Mouse (Mus musculus): ENCODE measurements around the gene Hmcn1.

Gene Hmcn1

DNA sequence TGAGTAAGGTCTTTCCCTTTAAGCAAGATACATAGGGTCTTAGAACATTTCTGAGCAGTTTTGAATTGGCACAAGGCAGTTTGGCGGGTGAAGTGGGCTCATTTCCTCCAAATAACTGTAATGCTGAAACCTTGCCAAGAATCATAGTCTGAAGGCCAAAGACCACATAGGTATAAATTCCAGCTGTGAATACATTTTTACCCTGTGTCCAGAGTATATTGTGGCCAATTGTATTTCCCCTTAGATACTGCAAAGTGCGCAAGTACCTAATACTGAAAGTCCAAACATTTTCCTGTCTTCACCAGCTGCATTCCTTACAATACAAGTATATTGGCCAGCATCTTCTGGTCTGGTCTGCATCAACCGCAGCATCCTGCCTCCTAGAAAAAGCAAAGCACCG is 312.9 kb downstream of the Hmcn1 start:
- no peak for DNase-seq (ENCODE audit: low read depth, low spot score)

DNA sequence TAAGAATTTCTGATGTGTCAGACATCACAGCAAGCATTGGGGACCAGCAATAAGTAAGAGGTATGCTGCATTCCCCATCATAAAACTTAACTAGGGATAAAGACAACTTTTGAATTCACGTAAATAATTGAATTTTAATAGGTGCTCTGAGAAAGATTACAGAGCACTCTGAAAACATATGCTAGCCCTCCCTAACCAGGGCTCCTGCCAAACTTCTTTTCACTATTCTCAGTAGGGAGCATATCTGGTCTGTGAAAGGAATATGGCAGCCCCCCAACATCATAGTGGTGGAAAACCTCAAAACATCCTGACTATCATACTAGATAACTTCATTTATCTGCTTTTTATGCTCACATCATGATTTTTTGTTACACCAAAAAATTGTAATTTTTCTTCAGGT is 347.9 kb downstream of the Hmcn1 start:
- DNase-seq (ENCODE audit: low read depth, low spot score): no peak

DNA sequence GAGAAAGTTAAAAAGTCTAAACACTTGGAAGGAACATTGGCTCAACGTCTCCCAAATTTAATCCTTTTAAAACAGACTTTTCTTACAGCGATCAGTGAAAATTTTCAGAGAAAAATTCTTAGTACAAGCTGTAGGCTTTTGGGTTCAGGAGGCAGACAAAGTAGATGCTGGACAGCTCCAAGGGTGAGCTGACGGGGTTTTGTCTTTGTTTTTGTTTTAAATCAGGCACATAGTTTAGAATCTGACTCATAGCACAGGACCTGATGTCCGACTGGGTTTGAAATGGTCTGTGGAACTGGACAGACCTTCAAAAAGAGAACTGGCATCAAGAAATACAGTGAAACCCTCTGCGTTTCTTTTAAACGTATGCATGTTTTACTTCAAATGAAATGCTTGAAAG is 353.7 kb downstream of the Hmcn1 start:
- no peak for DNase-seq (ENCODE audit: low read depth, low spot score)

DNA sequence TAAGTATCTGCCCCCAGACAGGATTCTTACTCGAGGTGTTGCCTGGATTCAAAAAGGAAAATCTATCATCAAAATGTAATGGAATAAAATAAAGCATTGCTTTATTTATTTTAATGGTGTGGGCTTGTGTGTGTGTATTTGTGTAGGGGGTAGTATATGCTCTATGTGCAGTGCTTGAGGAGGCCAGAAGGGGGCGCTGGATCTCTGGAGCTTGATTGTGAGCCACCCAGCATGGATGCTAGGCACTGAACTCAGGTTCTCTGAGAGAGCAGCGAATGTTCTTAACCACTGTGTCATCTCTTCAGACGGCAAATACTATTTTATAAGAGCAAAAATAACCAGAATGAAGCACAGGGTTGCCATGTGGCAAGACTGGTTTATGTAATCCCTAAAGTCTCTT is 360.7 kb downstream of the Hmcn1 start:
- no peak for DNase-seq (ENCODE audit: low read depth, low spot score)

DNA sequence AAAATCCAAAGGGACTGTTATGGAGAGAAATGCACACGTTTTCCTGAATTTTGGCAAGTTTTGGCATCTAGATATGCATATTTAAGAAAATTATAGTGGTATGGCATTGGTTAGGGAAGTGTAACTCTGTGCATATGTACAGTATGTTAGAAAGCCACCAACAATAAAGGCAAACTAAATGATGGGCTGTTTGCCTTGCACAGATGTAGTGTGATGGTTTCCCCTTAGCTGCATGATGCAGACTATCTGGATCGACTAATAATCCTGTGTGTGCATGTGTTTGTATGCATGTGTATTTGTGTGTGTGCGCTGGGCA is 361.4 kb downstream of the Hmcn1 start:
- DNase-seq (ENCODE audit: low read depth, low spot score): no peak

DNA sequence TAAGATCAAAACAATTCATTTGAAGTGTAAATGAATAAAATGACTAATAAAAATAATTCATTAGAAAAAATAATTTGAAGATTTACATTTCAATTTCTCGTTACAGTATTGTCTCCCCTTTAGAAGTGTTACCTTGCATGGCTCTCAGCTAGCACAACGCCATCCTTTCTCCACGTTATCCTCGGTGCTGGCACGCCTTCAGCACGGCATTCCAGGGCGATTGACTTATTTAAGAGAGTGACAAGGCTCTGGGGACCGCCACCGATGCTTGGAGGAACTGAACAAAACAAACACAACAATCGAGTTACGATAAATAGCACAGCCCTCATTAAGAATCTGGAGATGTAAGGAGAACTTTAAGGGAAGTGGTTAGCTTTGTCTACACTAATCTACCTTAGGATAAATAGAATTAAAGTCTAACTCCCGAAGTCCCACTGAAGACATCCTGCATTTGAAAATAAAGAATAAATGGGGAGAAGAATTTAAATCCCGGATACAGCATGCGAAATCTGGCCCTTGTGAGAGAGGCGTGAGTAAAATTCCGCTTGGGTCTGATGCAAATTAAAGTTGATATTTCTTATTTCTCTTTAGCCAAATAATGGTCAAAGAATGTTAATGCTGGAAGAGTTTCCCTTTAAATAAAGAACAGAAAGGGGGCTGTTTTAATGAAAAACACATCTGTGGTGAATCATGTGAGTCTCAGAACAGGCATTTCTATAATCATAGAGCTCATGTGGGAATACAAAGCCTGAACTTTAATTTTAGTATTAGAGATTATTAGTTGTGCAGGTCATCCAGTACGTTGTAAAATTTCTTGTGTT is 362.0 kb downstream of the Hmcn1 start:
- no peak for DNase-seq (ENCODE audit: low read depth, low spot score)

DNA sequence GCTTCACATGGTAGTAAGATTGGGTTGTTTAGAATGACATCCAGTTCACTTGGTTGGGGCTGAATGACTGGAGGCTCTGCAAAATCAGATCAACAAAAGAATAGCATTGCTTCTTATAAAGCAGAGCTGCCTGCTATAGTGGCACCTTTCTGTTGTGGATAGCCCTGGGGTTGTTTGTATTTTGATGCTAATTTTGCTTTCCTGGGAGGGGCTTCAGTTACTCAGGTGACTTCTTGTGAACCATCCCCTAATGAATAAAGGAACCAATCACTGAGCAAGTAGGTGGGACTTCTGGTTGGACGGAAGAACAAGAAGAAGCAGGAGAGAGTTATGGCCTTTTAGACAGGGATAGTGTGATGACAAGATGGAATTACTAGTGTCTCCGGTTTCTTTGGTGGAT is 370.0 kb downstream of the Hmcn1 start:
- no peak for DNase-seq (ENCODE audit: low read depth, low spot score)

DNA sequence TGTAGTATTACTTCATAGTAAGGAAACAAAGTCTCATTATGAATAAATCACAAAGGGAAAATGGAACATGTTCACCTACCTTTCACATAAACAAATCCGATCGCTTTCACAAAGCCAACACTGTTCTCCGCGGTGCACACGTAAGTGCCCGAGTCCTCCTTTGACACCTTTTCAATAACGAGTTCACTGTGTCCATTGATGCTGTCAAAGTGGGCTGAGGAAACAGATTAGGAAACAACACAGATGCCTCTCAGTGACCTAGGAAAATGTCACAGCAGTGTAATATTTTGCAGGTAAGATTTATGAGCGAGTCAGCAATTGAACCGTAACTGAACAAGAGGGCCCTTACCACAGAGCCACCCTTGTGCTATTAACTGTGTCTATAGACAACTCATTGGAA is 382.7 kb downstream of the Hmcn1 start:
- no peak for DNase-seq (ENCODE audit: low read depth, low spot score)

DNA sequence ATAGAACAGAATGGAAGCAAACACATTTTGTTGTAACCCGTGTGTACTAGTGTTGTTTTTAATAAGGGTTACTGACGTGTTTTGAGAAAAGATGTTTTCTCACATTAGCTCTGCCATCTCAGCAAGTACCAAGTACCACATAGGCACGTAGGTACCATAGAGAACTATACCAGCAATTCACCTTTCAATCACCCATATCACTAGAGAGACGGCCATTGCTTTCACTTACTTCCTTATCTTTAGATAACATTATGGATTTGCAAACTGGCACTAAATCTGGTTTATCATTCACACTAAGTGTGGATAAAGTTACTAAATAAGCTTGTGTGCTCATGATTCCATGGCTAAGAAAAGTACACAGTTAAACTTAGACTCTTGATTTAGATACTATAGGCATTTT is 387.1 kb downstream of the Hmcn1 start:
- DNase-seq (ENCODE audit: low read depth, low spot score): no peak

DNA sequence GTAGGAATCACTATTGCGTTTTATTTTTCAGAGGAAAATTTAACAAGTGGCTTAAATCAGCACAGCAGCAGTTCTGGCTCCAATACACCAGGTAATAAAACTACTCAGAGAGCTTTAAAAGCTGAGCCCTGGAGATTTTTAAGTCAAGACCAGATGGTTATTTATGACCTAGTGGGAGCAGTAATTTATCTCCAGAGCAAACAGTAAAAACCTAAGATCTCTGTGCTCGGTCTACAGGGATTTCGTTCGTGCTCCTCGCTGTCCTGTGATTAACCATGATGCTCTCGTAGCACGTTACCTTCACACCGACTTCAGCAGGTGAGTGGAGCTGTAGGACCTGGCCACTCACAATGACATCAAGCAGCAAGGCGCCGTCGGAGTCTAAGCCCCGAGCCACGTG is 399.6 kb downstream of the Hmcn1 start:
- DNase-seq (ENCODE audit: low read depth, low spot score): no peak

DNA sequence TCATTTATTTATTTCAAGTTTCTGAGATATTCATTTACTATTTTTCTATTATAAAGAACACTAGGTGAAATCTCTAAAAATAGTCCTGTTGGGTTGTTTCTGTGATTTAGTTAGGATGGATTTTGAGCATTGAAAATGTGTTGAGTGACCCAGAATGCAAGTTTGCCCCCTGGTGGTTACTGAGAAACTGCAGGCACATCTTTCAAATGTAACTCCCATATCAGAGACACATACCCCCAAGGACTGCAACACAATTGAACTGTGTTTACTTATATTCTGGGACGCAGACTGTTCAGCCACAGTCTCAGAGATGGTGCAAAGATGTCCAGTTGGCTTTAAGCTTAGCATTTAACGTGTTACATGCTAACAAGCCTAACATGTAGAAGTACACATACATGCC is 402.0 kb downstream of the Hmcn1 start:
- no peak for DNase-seq (ENCODE audit: low read depth, low spot score)

DNA sequence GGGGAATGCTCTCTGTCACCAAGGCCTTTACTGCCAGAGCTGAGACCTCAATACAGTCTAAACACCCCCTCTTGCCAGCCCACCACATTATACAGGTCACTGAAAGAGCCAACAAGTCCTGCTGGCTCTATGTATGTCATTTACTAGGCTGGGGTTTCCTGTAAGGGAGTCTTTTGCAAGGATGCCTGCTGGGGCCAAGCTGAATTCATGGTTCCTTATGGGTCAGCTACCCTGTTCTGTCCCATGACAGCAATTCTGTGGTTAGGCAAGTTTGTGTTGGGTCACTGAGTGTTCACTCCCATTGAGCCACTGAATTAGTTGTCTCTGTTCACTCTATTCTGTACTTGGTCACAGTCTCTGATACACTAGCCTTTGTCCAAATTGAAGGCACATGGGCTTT is 405.8 kb downstream of the Hmcn1 start:
- no peak for DNase-seq (ENCODE audit: low read depth, low spot score)

DNA sequence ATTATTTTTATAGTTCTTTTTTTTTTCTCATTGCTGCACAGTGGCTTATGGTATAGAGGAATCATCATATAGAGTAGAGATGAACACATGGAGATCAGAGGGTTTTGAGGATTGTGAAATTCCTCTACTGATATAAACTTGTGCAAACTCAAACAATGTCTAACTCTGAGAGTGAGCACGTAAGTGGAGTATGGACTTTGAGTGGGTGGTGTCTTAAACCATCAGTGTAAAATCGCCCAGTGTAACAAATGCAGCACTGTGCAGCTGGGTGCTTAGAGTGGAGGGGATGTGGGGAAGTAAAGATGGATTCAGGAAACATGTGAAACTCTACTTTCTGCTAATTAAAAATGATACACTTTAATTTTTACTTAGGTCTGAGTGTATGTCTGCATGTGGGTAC is 408.8 kb downstream of the Hmcn1 start:
- DNase-seq (ENCODE audit: low read depth, low spot score): no peak

DNA sequence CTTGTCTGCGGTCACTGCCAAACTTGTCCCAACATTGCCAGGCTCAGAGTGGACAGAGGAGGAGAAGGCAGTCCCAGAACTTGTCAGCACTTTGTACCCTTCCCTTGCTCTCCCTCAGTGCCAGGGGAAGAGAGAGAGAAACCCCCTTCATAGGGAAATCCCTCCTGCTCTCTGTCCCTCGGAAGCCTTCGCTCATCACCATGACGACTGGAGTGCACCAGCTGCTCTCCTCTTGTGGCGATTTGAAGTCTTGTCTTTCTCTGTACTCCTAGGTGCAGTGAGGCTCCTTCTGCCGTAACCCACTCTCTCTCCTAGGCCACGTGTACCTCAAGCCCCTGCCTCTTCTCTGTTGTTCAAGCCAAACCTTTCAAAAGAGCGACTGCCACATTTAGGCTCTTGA is 409.5 kb downstream of the Hmcn1 start:
- DNase-seq (ENCODE audit: low read depth, low spot score): no peak

DNA sequence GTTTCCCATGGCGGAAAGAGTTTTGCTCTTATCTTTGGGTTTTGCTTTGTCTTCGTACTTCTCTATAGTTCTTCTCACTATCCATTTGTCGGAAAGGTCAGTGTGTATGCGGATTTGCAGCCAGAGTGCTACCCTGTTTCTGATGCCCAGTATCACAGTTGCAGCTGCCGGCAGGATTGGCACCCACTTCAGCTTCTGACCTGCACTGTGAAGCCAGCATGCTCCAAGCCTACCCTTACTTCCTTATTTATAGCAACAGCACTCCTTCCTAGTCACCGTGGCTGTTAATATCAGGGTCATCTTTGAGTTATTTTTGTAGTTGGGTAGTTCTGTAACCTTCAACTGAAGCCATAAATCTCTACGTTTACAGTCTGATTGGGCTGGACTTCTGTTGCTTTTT is 412.7 kb downstream of the Hmcn1 start:
- DNase-seq (ENCODE audit: low read depth, low spot score): no peak

DNA sequence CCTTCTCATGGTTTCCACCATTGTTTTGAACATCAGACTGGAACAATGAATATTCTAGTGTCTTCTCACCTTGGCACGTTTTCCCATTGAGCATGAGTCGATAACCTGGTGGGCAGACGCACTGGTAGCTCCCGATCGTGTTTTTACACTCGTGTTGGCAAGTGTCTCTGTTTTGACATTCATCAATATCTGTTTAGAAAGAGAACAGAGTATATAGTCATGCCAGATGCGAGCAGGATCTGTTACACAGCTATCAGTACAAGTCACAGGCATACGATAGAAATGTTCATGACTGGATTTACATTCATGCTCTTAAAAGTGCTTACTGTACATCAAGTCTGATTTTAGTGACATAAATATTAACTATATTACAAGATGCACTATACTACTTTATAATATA is 419.8 kb downstream of the Hmcn1 start:
- DNase-seq (ENCODE audit: low read depth, low spot score): no peak

DNA sequence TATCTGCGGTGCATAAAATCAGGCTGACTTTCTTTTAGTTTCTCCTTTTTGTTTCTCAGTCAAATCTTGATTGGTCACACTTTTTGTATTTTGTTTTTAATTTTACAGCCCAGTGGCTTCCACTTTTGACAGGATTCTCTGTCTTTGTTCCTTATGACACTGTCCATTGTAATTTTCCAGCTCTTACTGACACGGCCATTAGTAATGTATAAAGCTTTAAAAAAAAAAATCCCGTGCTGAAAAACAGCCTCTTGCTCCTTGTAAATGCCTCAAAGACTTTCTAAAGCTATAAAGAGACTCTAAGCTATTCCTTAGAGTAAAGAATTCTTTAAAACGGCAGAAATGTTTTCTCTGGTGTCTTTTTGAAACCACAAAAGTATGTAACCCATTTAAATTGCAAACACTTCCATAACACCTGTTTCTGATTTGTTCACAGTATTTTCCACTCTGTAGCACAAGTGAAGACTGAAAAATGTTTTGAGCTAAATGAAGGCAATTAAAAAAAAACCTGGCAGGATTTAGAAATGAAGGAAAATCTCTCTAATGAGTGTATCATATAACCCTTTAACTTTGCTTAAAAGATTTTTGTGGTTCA is 422.6 kb downstream of the Hmcn1 start:
- no peak for DNase-seq (ENCODE audit: low read depth, low spot score)

DNA sequence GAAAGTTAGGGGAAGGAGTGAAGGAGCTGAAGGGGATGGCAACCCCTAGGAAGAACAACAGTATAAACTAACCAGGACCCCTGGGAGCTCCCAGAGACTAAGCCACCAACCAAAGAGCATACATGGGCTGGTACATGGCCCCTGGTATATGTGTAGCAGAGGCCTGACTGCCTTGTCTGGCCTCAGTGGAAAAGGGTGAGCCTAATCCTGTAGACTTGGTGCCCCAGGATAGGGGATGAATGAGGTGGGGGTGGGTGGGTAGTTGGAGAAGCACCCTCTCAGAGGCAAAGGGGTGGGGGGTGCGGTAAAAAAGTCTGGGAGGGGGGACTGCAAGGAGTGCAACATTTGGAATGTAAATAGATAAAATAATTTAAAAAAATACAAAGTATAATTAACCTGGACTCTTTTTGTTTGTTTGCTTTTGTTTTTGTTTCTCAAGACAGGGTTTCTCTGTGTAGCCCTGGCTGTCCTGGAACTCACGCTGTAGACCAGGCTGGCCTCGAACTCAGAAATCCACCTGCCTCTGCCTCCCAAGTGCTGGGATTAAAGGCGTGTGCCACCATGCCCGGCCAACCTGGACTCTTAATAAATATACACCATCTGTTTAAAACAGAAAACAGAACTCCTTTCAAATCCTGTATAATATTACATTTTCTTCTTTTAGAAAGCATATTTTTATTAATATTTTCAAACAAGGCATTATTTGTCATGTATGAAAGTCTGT is 423.3 kb downstream of the Hmcn1 start:
- no peak for DNase-seq (ENCODE audit: low read depth, low spot score)

DNA sequence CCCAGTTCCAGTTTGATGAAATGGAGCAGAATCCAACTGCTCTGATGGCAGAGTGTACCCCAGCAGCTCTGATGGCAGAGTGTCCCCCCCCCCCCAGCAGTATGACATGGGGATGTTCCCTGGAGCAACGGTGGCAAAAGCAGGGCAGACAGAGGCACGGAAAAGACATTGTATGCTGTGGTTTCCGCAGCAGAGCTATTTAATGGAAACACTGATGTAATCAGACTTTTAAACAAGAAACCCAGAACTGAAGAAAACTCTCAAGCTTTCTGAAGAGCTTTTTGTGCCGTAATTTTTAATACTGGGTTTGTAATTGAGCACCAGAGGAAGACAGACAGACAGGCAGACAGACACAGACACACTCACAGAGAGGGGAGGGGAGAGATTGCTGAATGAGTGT is 426.9 kb downstream of the Hmcn1 start:
- DNase-seq (ENCODE audit: low read depth, low spot score): no peak

DNA sequence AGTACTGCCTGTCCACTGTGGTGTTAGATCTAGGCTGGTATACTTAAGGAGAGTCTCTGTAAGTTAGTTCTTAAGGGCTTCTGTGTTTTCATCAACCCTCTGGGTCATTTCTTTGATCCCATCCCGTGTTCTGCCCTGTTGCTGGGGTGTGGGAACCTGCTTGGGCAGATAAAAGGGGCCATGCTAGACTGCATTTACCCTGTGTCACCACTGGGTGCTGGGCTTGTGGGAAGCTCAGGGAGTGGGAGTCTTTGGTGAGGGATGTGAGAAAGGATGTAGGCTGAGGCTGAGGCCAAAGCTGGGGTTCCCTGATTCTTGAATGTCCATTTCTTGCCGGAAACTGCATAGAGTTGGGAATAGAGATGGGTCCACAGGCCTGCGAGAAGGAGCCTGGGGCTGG is 436.6 kb downstream of the Hmcn1 start:
- DNase-seq (ENCODE audit: low read depth, low spot score): no peak

DNA sequence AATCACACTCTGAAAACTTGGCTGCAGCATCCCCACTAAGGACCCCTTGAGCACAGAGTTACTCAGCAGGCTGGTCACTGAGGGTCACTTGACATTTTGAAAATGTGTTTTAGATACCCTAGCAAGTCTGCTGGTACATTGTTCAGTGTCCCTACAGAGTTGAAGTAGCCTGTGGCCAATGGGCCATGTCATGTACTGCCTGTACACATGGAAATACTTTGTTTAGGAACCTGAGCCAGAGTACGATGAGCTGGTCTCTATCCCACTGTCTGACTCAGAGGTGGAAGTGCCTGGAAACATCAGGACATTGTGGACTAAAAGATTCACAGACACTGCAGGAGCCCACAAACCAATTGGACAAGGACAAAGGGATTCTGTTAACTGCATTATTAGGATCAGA is 441.8 kb downstream of the Hmcn1 start:
- DNase-seq (ENCODE audit: low read depth, low spot score): no peak

DNA sequence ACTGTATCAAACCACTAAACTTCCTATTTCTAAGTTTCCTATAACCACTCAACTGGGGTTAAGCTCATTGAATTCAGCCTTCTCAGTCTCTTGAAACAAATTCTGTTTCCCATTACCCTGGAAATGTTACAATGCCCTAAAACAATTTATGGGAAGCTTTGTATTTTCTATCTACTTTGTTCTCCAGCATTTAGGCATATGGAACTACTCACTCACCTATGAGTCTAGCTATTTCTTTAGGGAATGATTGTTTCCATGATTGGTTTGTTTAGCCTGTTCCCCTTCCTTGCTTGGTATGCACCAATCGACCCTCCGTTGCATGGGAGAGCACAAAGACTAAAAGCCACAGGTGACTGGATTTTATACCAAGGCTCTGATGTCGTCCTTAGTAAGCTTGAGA is 446.8 kb downstream of the Hmcn1 start:
- no peak for DNase-seq (ENCODE audit: low read depth, low spot score)

DNA sequence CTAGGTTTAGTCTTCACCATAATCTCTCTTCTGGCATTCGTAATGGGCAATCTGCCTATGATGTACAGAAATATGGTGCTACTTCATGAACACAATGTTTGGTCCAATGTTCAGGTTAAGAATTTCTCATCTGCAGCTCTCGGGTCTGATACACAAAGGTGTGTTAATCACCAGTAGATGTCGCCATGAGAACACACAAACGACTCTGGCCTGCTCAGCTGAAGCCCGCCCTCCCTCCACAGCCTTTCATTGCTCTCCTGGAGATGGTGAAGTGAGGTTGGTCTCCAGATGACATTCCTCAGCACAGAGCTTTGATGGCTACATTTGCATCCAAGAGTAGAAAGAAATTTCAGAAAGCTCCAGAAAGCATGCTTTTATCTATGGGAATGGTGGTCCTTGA is 453.0 kb downstream of the Hmcn1 start:
- peak; percentile 58 for DNase-seq (ENCODE audit: low read depth, low spot score)
